Mouse (Mus musculus): ENCODE results near the gene Hacl1. TPM values are rescaled to one million over a fixed set of nuclear protein-coding genes. Genes with fewer than 3 reads are reported as not detected.

Gene Hacl1
- total RNA-seq, 2 experiments from 2014 or later: 6.1 to 6.3 TPM

- intact Hi-C loops (cut with DNase I): no loop called here
- DNase-seq (ENCODE audit: low spot score in 2 of 2): no peak
Observed at GRCm38 (mm10) chr14:31557273-31557672, 83.8 kb downstream of the Hacl1 start.

GRCm38 (mm10) chr14:31556526-31557260 is 84.4 kb downstream of the Hacl1 start:
- intact Hi-C loops (cut with DNase I): no loop called here
- DNase-seq (ENCODE audit: low spot score in 2 of 2): no peak

- DNase-seq (ENCODE audit: low spot score in 2 of 2): no peak
- intact Hi-C loops (cut with DNase I): no loop called here
Observed at GRCm38 (mm10) chr14:31555963-31556434, 85.1 kb downstream of the Hacl1 start.

GRCm38 (mm10) chr14:31555021-31555420 is 86.1 kb downstream of the Hacl1 start:
- intact Hi-C loops (cut with DNase I): no loop called here
- no peak for DNase-seq (ENCODE audit: low spot score in 2 of 2)

Other genes starting within 250 kb of the Hacl1 start
- 10 to 100 TPM; 60.1 to 60.2 TPM for gene Sh3bp5, start 205.2 kb downstream of the Hacl1 start, total RNA-seq (2021)
- 10 to 100 TPM; 12.4 to 13.8 TPM for gene Eaf1, start 146.9 kb downstream of the Hacl1 start, total RNA-seq (2021)
- gene Mettl6, start 146.2 kb downstream of the Hacl1 start, total RNA-seq (2021): 10 to 100 TPM; 29.7 to 35.1 TPM
- 1 to 10 TPM; 1.4 to 2.6 TPM for gene Colq, start 49.9 kb downstream of the Hacl1 start, total RNA-seq (2021)
- under 1 TPM in 1 of 2 experiments, not detected in 1; 0.44 TPM for gene Gm49387, start 408 bp downstream of the Hacl1 start, total RNA-seq (2021)
- gene Btd, start 258 bp downstream of the Hacl1 start, total RNA-seq (2021): 1 to 10 TPM; 7.8 to 9.2 TPM
- gene Ankrd28, start 189.4 kb upstream of the Hacl1 start, total RNA-seq (2021): 10 to 100 TPM; 53.4 to 60.6 TPM

All from left cerebral cortex, postnatal 36 days (tissue).